In genomic region chr4:98465886-98466285, GRCm38 (mm10) we compare ENCODE assay signal across 19 mouse cellular contexts.
"Had no signal": no experiment of that assay in that cellular context is flagged by ENCODE, and none has a peak within 500 bp of the region (broad histone marks: within the 10 kb centered on the region; RNA-seq: fewer than 3 reads in every experiment).

No protein-coding gene starts in this region.

- H3K27me3 ChIP-seq: limb, embryonic 13.5 days; liver, embryonic 12.5 days; midbrain, embryonic 12.5 days; midbrain, embryonic 15.5 days; neural tube, embryonic 12.5 days; neural tube, embryonic 15.5 days had no signal

- ATAC-seq: liver, embryonic 12.5 days; lung, postnatal 0 days; midbrain, embryonic 15.5 days had no signal

- H3K4me2 ChIP-seq: limb, embryonic 13.5 days; liver, embryonic 12.5 days; lung, embryonic 14.5 days; midbrain, embryonic 12.5 days; midbrain, embryonic 15.5 days; neural tube, embryonic 12.5 days; neural tube, embryonic 15.5 days had no signal

- H3K9ac ChIP-seq: limb, embryonic 13.5 days; liver, embryonic 12.5 days; lung, embryonic 14.5 days; midbrain, embryonic 12.5 days; midbrain, embryonic 15.5 days; neural tube, embryonic 12.5 days; neural tube, embryonic 15.5 days had no signal

- H3K36me3 ChIP-seq: liver, embryonic 12.5 days; midbrain, embryonic 12.5 days; midbrain, embryonic 15.5 days; neural tube, embryonic 12.5 days; neural tube, embryonic 15.5 days had no signal

- DNase-seq: kidney, adult 2 months; kidney, postnatal 25 days; layer of hippocampus, adult 9-11 months; liver; lung, embryonic 14.5 days; right cerebral cortex, postnatal 25 days; thymus, adult 18-20 months; thymus, postnatal 36 days had no signal

- H3K4me3 ChIP-seq: layer of hippocampus, adult 2 months; limb, embryonic 10.5 days; limb, embryonic 13.5 days; liver, embryonic 12.5 days; midbrain, embryonic 12.5 days; midbrain, embryonic 15.5 days; neural tube, embryonic 12.5 days; neural tube, embryonic 15.5 days had no signal

- H3K4me1 ChIP-seq: limb, embryonic 10.5 days; limb, embryonic 13.5 days; liver, embryonic 12.5 days; midbrain, embryonic 12.5 days; midbrain, embryonic 15.5 days; neural tube, embryonic 12.5 days; neural tube, embryonic 15.5 days had no signal

- H3K9me3 ChIP-seq: limb, embryonic 10.5 days; limb, embryonic 13.5 days; liver, embryonic 12.5 days; midbrain, embryonic 12.5 days; midbrain, embryonic 15.5 days; neural tube, embryonic 12.5 days; neural tube, embryonic 15.5 days had no signal

- H3K27ac ChIP-seq: kidney, postnatal 0 days; layer of hippocampus, adult 2 months; limb, embryonic 10.5 days; limb, embryonic 13.5 days; liver, embryonic 12.5 days; macrophage; midbrain, embryonic 12.5 days; midbrain, embryonic 15.5 days; neural tube, embryonic 12.5 days; neural tube, embryonic 15.5 days had no signal
